Mouse (Mus musculus): ENCODE measurements at regions not wholly inside any gene's neighbourhood (a gene's known extent, or its start where the extent isn't known, plus 50 kb on each side); places are given as distances from the start of the nearest gene placed in this dataset.

DNA sequence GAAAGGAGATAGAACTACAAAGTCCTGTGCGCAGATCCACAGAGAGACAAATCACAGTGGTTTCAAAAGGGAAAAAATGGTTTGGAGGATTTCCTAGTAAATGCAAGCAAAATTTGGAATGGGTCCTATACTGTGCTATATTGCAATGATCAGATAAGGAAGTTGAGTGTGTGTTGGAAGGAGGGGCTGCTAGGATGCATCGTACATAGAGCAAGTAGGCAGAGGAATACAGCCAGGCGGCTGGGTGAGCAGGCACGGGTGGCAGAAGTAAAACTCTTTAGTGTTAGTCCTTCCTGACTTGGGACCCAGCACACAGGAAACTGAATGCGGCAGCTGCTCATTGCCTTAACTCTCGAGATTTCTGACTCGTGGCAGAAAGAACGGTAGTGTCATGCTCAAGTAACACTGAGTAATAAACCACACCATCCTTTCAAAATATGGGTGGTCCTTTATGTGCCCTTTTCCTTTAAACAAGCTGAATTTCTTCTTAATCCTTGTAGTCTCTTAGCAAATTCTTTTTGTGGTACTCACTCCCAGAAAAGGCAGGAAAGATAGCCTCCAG, 87.0 kb upstream of the Itprid2 start:
- DNase-seq (ENCODE audit: low spot score) = no peak

DNA sequence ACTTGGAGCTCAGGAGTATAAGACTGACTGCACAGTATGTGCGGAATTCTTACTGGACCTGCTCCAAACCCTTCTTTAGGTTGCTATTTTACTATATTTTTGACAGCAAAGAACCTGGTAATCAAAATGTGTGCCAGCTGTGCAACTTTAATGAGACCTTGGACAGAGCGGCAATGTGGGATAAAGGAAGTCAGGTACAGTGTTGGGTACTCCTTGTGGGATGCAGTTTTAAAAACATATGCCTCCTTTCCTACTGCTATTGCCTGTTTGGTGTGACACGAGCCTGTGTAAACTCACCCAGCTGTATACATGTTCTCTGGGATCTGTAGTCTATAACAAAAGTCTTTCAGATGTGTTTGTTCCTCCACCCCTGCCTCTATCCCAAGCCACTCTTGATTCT, 85.4 kb upstream of the Itprid2 start:
- DNase-seq (ENCODE audit: low spot score) = no peak

GRCm38 (mm10) chr2:79550432-79550831, 84.7 kb upstream of the Itprid2 start:
- no peak for DNase-seq (ENCODE audit: low spot score)

GRCm38 (mm10) chr2:79552481-79552880, 82.7 kb upstream of the Itprid2 start:
- peak; percentile 39 for DNase-seq (ENCODE audit: low spot score)

DNA sequence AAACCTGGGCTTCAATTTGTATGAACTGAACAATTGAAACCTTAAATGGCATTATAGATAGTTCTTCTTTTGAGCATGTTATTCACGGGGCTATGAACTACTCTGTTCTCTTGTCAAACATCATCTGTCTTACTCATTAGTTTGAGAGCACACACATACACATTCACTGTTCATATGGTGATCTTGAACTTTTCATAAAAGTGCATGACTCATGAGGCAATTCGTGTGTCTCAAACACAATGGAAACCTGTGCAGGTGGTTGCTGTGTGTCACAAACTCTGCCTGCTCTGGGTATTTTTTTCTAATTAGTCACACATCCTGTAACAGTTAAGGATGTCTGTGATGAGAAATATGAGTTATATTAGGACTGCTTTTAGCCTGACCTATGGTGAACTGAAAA, 79.8 kb upstream of the Itprid2 start:
- DNase-seq (ENCODE audit: low spot score) = no peak

DNA sequence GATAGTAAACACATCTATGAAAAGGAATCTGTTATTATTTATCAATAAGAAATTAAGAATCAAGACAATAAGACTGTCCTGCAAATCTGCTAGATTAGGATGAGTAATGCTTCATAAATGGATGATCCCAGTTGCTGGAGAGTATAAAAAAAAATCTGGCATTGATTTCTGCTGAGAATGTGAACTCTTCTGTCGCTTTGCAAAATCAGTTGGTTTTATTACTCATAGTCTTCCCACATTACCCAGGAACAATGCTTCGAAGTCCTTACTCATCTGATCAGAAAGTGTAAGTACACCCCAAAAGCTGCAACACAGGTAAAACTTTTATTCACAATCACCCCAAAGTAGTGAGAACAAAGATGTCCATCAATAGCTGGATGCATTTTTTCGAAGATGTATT, 77.8 kb upstream of the Itprid2 start:
- DNase-seq (ENCODE audit: low spot score) = no peak

DNA sequence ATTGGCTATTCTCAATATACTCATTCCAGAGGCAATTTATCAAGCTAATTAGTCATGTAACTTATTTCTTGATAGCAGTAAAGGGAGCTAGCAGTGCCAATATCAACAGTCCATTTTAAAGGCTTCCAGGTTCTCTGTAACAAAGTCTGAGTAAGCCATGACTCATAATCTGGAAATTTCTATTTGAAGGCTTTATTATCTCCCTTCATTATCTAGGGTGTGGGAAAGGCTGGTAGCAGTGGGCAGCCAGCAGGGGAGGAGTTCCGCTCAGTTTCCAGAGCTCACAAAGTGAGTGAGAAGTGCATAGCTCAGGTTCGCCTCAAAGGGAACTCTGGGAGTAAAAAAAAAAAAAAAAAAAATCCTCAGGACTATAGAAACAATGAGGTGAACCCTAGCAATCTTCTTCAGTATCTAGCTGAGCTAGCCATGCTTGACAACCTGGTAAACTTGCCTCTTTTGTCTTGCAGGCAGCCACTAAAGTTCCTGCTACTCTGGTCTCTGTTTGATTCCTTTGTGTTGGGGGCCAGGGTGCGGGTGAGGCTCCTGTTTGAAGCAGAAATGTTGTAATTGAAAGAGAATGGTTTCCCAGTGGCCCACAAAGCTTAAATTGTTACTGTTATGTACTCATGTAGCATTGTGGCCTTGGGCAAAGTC, 68.7 kb upstream of the Itprid2 start:
- no peak for DNase-seq (ENCODE audit: low spot score)

DNA sequence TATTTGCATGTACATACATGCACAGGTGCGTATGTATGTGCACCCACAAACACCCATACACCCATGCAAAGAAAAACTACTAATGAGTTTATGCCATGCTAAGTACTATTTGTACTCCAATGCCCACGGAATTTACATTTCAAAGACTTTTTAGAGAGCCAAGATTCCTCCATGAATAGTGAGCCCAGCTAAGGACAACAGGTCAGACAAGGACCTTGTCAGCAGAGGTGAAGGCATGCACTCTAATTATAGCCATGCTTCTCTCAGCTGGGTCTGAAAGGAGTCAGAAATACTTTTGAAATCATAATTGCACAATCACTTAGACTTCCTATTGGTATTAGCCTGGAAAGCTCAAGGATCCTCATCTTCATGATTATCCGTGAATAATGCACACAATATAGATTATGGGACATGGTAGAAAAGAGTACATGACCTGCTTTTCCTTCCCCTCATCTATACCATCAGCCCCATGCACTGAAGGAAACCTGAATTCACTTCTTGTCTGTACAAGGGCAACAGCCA, 67.7 kb upstream of the Itprid2 start:
- no peak for DNase-seq (ENCODE audit: low spot score)

GRCm38 (mm10) chr2:79569663-79570062, 65.5 kb upstream of the Itprid2 start:
- DNase-seq (ENCODE audit: low spot score) = no peak

DNA sequence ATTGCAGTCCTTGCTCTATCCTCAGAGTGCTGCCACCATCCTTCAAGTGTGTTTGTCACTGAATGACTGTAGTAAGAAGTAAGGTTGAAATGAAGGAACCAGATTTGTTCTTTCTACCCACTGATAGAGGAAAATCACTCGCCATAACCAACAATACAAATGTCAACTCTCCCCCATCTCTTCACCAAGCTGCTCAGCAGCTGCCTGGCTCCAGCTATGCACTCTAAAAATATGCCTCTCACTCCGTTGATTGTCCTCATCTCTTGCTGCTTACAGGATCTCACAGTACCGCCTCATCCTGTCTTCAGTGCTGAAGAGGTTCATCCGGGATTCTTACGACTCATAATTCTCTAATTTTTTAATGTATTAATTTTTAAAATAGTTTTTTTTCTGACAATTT, 63.2 kb upstream of the Itprid2 start:
- DNase-seq (ENCODE audit: low spot score) = no peak

DNA sequence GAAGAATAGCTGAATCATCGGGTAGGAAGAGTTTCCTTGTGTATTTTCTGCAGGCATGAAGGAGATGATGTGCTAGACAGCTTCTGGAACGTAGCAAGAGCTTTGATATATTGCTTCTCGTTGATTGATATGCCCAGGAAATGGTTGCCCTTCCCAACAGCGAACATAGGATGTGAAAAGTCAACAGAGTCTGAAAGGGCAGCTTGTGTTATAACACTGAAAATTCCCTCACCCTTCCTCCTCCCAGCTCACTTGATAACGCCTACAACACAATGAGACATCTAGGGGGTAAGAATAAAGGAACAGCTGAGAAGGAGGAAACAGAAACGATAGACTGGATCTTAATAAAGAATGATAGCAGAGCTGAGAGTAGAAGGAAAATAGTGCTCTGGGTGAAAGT, 60.1 kb upstream of the Itprid2 start:
- no peak for DNase-seq (ENCODE audit: low spot score)

DNA sequence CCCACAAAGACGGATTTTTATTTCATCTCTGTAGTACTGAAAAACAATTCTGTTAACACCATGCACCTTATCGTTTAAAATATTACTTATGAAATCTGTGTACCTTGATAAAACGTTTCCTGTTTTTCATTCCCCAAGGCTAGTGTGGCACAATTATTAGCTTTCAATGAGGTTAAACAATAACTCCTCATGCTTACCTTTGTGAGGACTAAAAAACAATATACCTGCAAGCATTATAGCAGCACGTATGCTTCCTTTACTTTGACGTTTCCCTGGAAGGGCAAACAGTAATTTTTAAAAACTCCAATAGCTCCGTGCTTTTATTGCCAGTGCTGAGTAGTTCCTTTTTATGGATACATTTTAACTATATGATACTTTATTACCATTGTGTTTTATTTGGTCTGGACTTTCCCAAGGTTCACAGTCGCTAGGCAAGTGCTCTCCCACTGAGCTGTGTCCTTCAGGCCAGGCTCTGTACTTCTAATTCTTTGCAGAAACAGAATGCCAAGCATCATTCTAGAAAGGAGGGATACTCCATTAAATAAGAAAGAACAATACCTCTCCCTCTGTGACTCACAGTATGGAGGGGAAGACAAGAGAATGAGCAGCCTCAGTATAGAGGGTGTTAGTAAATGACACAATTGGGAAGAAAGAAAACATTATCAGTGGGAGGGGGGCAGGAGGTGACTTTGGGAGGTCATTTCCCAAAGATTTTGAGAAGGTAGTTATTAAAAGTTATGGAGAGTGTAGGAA, 50.0 kb upstream of the Itprid2 start:
- DNase-seq (ENCODE audit: low spot score) = no peak
